Mouse (Mus musculus) embryonic fibroblast, embryonic 13.5 days (primary cell): ENCODE measurements at regions not wholly inside any gene's neighbourhood (a gene's known extent, or its start where the extent isn't known, plus 50 kb on each side); places are given as distances from the start of the nearest gene placed in this dataset.

Experiments used
- CTCF ChIP-seq: IDR thresholded peaks from 2 replicates; pipeline ENCODE4 v1.5.1; 2011; ENCODE audit warnings: mild to moderate bottlenecking, control low read depth, low read length, moderate library complexity, borderline replicate concordance; ENCODE audit not compliant: insufficient read depth
- POLR2A ChIP-seq: IDR thresholded peaks from 2 replicates; pipeline ENCODE4 v1.6.1; 2011; ENCODE audit warnings: low read depth, mild to moderate bottlenecking, control low read depth, low read length, moderate library complexity

DNA sequence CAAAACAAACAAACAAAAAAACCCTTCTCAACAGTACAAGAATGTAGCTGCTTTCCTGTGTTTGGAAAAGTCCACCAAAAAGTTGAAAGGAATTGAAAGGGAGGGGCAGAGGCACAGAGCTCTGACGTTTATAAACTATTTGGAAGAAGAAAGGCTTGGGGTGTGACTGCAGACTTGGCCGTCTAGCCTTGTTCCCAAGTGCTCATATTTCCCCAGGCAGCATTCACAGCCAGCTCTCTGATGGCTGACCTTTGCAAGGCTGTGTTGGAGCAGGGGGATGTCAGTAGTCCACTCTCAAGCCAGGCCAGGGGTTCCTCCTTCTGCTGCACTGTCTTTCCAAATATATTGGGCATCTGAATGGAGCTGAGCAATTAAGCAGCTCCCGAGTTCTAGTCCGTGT lies 534.5 kb downstream of the 1700129C05Rik start:
- no peak for TF ChIP-seq POLR2A
- no peak for TF ChIP-seq CTCF
